Mouse (Mus musculus): ENCODE data around the gene Psmb4. TPM values are rescaled to one million over a fixed set of nuclear protein-coding genes. Genes with fewer than 3 reads are reported as not detected.

Psmb4 gene
- polyA plus RNA-seq, 1 experiment from 2014 or later = 390 TPM

DNA sequence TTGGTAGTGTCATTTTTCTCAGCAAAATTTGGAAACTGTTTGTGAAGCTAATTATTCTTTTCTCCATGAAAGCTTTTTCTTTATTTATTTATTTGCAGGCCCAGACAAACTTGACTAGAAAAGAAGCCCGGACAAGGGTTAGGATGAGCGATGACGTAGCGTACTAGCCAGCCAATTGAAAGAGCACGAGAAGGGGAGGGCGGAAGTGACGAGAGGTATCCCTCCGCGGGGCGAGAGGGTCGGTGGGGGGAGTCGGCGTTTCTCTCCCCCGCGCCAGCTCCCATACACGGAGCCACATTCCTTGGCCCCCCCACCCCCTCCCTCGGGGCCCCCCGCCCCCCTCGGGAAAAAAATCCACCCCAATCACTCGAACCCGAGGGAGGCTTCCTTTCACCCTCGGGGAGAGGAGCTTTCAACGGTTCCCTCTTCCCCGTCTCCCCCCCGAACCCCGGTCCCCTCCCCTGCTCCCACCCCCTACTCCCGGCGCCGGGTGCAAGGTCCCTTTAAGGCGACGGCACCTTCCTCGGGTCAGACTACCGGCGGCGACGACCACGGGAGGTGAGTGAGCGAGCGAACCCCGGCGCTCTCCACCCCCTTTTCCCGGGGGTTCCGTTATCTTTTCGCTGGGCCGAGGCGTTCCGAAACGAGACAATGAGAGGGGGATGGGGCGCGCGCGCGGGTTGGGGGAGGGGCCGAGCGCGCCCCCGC is 49.4 kb downstream of the Psmb4 start, which contains the start of gene Pogz:
Pogz (plus strand) TSS at position 385 of the 708 bp plus-strand sequence.
- under 1% methylated on average over 40 of the region's 57 CpGs for WGBS
- H3K4me2 ChIP-seq = peak within 1 kb of the TSS; percentile 74
- H3K4me1 ChIP-seq = peaks cover 27% of the 10 kb centered on the region
- peak within 1 kb of the TSS; percentile 99 for H3K27ac ChIP-seq
- no peaks in the 10 kb centered on the region for H3K9me3 ChIP-seq (replicated peaks)
- H3K36me3 ChIP-seq (ENCODE audit: poor library complexity, severe bottlenecking) = no peaks in the 10 kb centered on the region
- peak within 1 kb of the TSS; percentile 68 for H3K4me3 ChIP-seq
- H3K9ac ChIP-seq = peak within 1 kb of the TSS; percentile 89
- H3K27me3 ChIP-seq = peaks cover 4% of the 10 kb centered on the region; the same call in 1 of the 2 replicates
- ATAC-seq = peak; percentile 95

DNA sequence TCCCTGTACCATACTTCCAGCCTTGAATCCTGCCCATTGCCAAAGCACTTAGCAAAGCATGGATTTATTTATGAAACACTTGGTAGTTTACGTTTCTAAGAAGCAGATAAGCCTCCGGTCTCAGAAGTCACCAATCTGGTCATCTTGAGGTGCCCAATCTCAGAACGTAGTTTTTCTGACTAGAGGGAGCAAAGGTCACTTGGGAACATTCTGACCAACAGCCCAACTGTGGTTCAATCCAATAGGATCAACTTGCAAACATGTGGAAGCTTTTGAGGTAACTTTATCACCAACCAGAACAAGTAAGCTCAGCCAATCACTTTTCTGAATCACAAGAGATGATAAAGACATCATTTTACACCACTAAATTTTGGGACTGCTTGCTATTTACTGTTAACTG is 51.4 kb downstream of the Psmb4 start:
- H3K36me3 ChIP-seq (ENCODE audit: poor library complexity, severe bottlenecking) = no peaks in the 10 kb centered on the region
- peaks cover 4% of the 10 kb centered on the region; the same call in 1 of the 2 replicates for H3K27me3 ChIP-seq
- no peak for ATAC-seq
- H3K9me3 ChIP-seq (replicated peaks) = no peaks in the 10 kb centered on the region
- H3K4me2 ChIP-seq = no peak overlapping the region
- 84% methylated on average over 3 of the region's 3 CpGs for WGBS
- peaks cover 21% of the 10 kb centered on the region for H3K4me1 ChIP-seq
- no peak overlapping the region for H3K27ac ChIP-seq
- no peak overlapping the region for H3K9ac ChIP-seq
- H3K4me3 ChIP-seq = no peak overlapping the region

Other genes with a start within 250 kb of the Psmb4 start
- gene Gm10972, start 243.8 kb downstream of the Psmb4 start, polyA plus RNA-seq (2015; fragmentation: Nextera tagmentation; extraction: Ambion mirVana) = not detected in 2 replicates
- 2.2 and 2.7 TPM in 2 replicates for gene Tuft1, start 228.1 kb downstream of the Psmb4 start, polyA plus RNA-seq (2015; fragmentation: Nextera tagmentation; extraction: Ambion mirVana)
- gene Selenbp2, start 193.4 kb downstream of the Psmb4 start, polyA plus RNA-seq (2015; fragmentation: Nextera tagmentation; extraction: Ambion mirVana) = 0.52 TPM in 1 of 2 replicates, not detected in the other
- 3.8 TPM in 2 replicates for gene Cgn, start 100.5 kb downstream of the Psmb4 start, polyA plus RNA-seq (2015; fragmentation: Nextera tagmentation; extraction: Ambion mirVana)
- 25.1 and 25.6 TPM in 2 replicates for gene Pogz, start 49.4 kb downstream of the Psmb4 start, polyA plus RNA-seq (2015; fragmentation: Nextera tagmentation; extraction: Ambion mirVana)
- gene Selenbp1, start 46.1 kb upstream of the Psmb4 start, polyA plus RNA-seq (2015; fragmentation: Nextera tagmentation; extraction: Ambion mirVana) = 7.6 and 9.0 TPM in 2 replicates
- 4.3 TPM in 2 replicates for gene Rfx5, start 67.1 kb upstream of the Psmb4 start, polyA plus RNA-seq (2015; fragmentation: Nextera tagmentation; extraction: Ambion mirVana)
- gene Pi4kb, start 87.8 kb upstream of the Psmb4 start, polyA plus RNA-seq (2015; fragmentation: Nextera tagmentation; extraction: Ambion mirVana) = 23.6 and 25.5 TPM in 2 replicates
- gene Zfp687, start 128.5 kb upstream of the Psmb4 start, polyA plus RNA-seq (2015; fragmentation: Nextera tagmentation; extraction: Ambion mirVana) = 26.6 and 27.8 TPM in 2 replicates
- 299 and 311 TPM in 2 replicates for gene Psmd4, start 155.7 kb upstream of the Psmb4 start, polyA plus RNA-seq (2015; fragmentation: Nextera tagmentation; extraction: Ambion mirVana)
- 20.4 and 20.6 TPM in 2 replicates for gene Pip5k1a, start 220.0 kb upstream of the Psmb4 start, polyA plus RNA-seq (2015; fragmentation: Nextera tagmentation; extraction: Ambion mirVana)
- gene Vps72, start 224.1 kb upstream of the Psmb4 start, polyA plus RNA-seq (2015; fragmentation: Nextera tagmentation; extraction: Ambion mirVana) = 266 and 271 TPM in 2 replicates
- gene Tmod4, start 237.5 kb upstream of the Psmb4 start, polyA plus RNA-seq (2015; fragmentation: Nextera tagmentation; extraction: Ambion mirVana) = 0.72 and 0.81 TPM in 2 replicates
- gene Scnm1, start 247.1 kb upstream of the Psmb4 start, polyA plus RNA-seq (2015; fragmentation: Nextera tagmentation; extraction: Ambion mirVana) = 99.5 and 106 TPM in 2 replicates
- gene Lysmd1, start 247.1 kb upstream of the Psmb4 start, polyA plus RNA-seq (2015; fragmentation: Nextera tagmentation; extraction: Ambion mirVana) = 29.6 and 30.8 TPM in 2 replicates